Mouse (Mus musculus) bone marrow macrophage, adult 2 months (primary cell): ENCODE data around the gene Hikeshi.

Experiments used
- CTCF ChIP-seq: IDR thresholded peaks from 2 replicates; pipeline ENCODE4 v1.5.1; 2012; ENCODE audit warnings: low read depth, mild to moderate bottlenecking, low read length, moderate library complexity
- POLR2A ChIP-seq: IDR thresholded peaks from 2 replicates; pipeline ENCODE4 v1.6.1; 2012; ENCODE audit warnings: mild to moderate bottlenecking, low read depth, low read length, borderline replicate concordance

DNA sequence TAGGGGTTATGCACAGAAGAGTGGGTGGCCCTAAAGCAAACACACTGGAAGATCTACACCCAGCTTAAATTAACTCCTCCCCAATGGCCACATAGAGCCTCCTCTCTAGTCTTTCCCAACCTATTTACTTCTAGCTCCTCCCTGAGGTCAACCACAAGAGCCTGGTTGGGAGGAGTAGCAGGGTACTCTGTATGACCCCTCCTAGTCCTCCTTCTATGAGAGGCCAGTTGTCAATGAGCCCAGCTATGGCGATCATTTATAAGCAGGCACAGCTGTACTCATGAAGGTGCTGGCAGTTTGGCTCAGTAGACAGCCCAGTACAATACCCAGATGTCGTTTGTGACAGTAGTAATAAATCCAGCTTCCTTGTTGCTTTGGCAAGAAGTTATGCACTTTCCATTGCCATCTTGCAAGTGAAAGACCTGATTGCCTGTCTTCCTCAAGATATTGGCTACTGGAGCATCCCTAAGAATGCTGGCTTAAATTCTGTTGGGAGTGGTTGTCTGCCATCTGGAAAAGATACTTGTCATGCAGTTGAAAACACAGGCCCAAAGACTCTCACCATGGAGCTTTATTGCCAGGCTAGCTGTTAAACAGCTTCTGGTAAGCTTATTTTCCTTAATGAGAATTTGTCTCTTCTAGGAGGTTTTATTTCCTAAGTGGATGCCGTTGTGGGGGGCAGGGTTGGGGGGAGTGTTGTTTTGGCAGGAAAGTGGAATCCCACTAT lies 27.4 kb downstream of the Hikeshi start:
- TF ChIP-seq CTCF = no peak
- TF ChIP-seq POLR2A = no peak
